Mouse (Mus musculus) hindbrain, postnatal 0 days (tissue): ENCODE results near the gene Grik1. TPM values are rescaled to one million over a fixed set of nuclear protein-coding genes. Genes with fewer than 3 reads are reported as not detected.

Source experiments
- ATAC-seq: fragments of 200-750 bp; cut with Nextera tagmentation; 2 replicates; pipeline ENCODE4 v1.8.0; 2017; ENCODE audit warnings: mild to moderate bottlenecking, moderate TSS enrichment, moderate library complexity
- DNase-seq: peaks from one replicate; pipeline ENCODE4 v3.0.0-alpha.2; 2015; ENCODE audit warnings: low spot score
- H3K27ac ChIP-seq: fragments of 300-500 bp; sonication (generic); 2 replicates; pipeline ENCODE4 v1.5.1; 2014; ENCODE audit warnings: mild to moderate bottlenecking
- H3K27me3 ChIP-seq: fragments of 300-500 bp; sonication (generic); 2 replicates; pipeline ENCODE4 v1.6.1; 2014; ENCODE audit warnings: low read length, mixed read lengths; ENCODE audit not compliant: insufficient read depth
- H3K36me3 ChIP-seq: fragments of 300-500 bp; sonication (generic); 2 replicates; pipeline ENCODE4 v1.6.1; 2014; ENCODE audit warnings: low read length, mixed read lengths; ENCODE audit not compliant: insufficient read depth
- H3K4me1 ChIP-seq: fragments of 300-500 bp; sonication (generic); 2 replicates; pipeline ENCODE4 v1.6.1; 2014; ENCODE audit warnings: antibody characterized with exemption, low read length, mixed read lengths; ENCODE audit not compliant: insufficient read depth
- H3K4me2 ChIP-seq: fragments of 300-500 bp; sonication (generic); 2 replicates; pipeline ENCODE4 v1.6.1; 2014; ENCODE audit warnings: low read depth, mild to moderate bottlenecking, low read length, moderate library complexity, mixed read lengths
- H3K4me3 ChIP-seq: fragments of 300-500 bp; sonication (generic); 2 replicates; pipeline ENCODE4 v1.5.1; 2014; ENCODE audit warnings: low read length
- H3K9ac ChIP-seq: fragments of 300-500 bp; sonication (generic); replicated peaks from 2 replicates; pipeline ENCODE4 v1.6.1; 2014; ENCODE audit warnings: mild to moderate bottlenecking, low read length, moderate library complexity, mixed read lengths
- H3K9me3 ChIP-seq: fragments of 300-500 bp; sonication (generic); 2 replicates; pipeline ENCODE4 v1.6.1; 2016; ENCODE audit warnings: low read length, mixed read lengths
- CTCF ChIP-seq: IDR thresholded peaks from 2 replicates; pipeline ENCODE4 v1.5.1; 2016; ENCODE audit warnings: antibody characterized with exemption, control low read depth, low read depth
- WGBS: fragments of 180-500 bp; shearing (Covaris S2); extraction: QIAGEN DNeasy Blood & Tissue Kit; methylation state at CpG from one replicate; pipeline ENCODE4 v1.1.7; 2014; 5-methylcytosine and 5-hydroxymethylcytosine counted together
- polyA plus RNA-seq: library from polyadenylated mRNA; unstranded; fragments of >200 nt; fragmentation: Nextera tagmentation; extraction: Ambion mirVana; gene quantifications from 2 replicates; pipeline ENCODE4 v1.2.1, GENCODE M21; 2015
- total RNA-seq: library from RNA; depleted of rRNA; stranded (reverse); fragments of >200 nt; gene quantifications from 2 replicates; pipeline ENCODE4 v1.2.3, GENCODE M21; 2014

Gene Grik1
- total and polyA plus RNA-seq, 2 experiments from 2014 or later, result 34.5 to 34.6 TPM

- H3K4me1 ChIP-seq, result no peaks in the 10 kb centered on the region; the same call in 1 of the 2 replicates
- 0 out of 2 replicates have a peak overlapping the region, but pooled peaks have one; percentile 7 for H3K4me2 ChIP-seq
- H3K27me3 ChIP-seq, result no peaks in the 10 kb centered on the region
- no peak overlapping the region for H3K4me3 ChIP-seq
- no peak for TF ChIP-seq CTCF
- no peak overlapping the region for H3K9ac ChIP-seq
- ATAC-seq (peak; percentile 75), DNase-seq (peak; percentile 56)
- peak overlapping the region; percentile 36; the same call in 1 of the 2 replicates for H3K27ac ChIP-seq
- WGBS, result 43% methylated on average over 8 of the region's 8 CpGs
- no peaks in the 10 kb centered on the region for H3K36me3 ChIP-seq
- no peaks in the 10 kb centered on the region for H3K9me3 ChIP-seq
Measured at GRCm38 (mm10) chr16:88112551-88113138, 177.4 kb downstream of the Grik1 start.

GRCm38 (mm10) chr16:88111459-88111858 is 178.6 kb downstream of the Grik1 start:
- no peaks in the 10 kb centered on the region; the same call in 1 of the 2 replicates for H3K4me1 ChIP-seq
- H3K4me3 ChIP-seq, result no peak overlapping the region
- H3K27ac ChIP-seq, result no peak overlapping the region
- no peaks in the 10 kb centered on the region for H3K27me3 ChIP-seq
- H3K36me3 ChIP-seq, result no peaks in the 10 kb centered on the region
- no peak overlapping the region for H3K4me2 ChIP-seq
- ATAC-seq (no peak), DNase-seq (no peak)
- TF ChIP-seq CTCF, result no peak
- H3K9ac ChIP-seq, result no peak overlapping the region
- no peaks in the 10 kb centered on the region for H3K9me3 ChIP-seq
- WGBS, result 39% methylated on average over 3 of the region's 3 CpGs

- no peak for DNase-seq
- TF ChIP-seq CTCF, result no peak
- H3K9ac ChIP-seq, result no peak overlapping the region
- H3K4me1 ChIP-seq, result no peaks in the 10 kb centered on the region
- no peaks in the 10 kb centered on the region for H3K36me3 ChIP-seq
- H3K4me2 ChIP-seq, result no peak overlapping the region
- no peak for ATAC-seq
- H3K27ac ChIP-seq, result no peak overlapping the region
- no peaks in the 10 kb centered on the region for H3K9me3 ChIP-seq
- H3K27me3 ChIP-seq, result no peaks in the 10 kb centered on the region
- WGBS, result 70% methylated on average over 5 of the region's 5 CpGs
- H3K4me3 ChIP-seq, result no peak overlapping the region
Measured at GRCm38 (mm10) chr16:88094206-88094789, 195.8 kb downstream of the Grik1 start.

- H3K27me3 ChIP-seq, result no peaks in the 10 kb centered on the region
- H3K27ac ChIP-seq, result no peak overlapping the region
- no peak overlapping the region for H3K4me3 ChIP-seq
- H3K36me3 ChIP-seq, result no peaks in the 10 kb centered on the region
- no peak overlapping the region for H3K9ac ChIP-seq
- no peaks in the 10 kb centered on the region for H3K9me3 ChIP-seq
- no peak overlapping the region for H3K4me2 ChIP-seq
- TF ChIP-seq CTCF, result no peak
- ATAC-seq (0 out of 2 replicates have a peak, but pooled peaks have one; percentile 47), DNase-seq (peak; percentile 63)
- no peaks in the 10 kb centered on the region for H3K4me1 ChIP-seq
- WGBS, result 29% methylated on average over 7 of the region's 7 CpGs
Measured at GRCm38 (mm10) chr16:88087280-88087679, 202.8 kb downstream of the Grik1 start.

GRCm38 (mm10) chr16:88074716-88075115 is 215.3 kb downstream of the Grik1 start:
- H3K27ac ChIP-seq, result no peak overlapping the region
- WGBS, result 50% methylated on average over 5 of the region's 5 CpGs
- TF ChIP-seq CTCF, result no peak
- H3K4me2 ChIP-seq, result no peak overlapping the region
- H3K4me3 ChIP-seq, result no peak overlapping the region
- H3K9ac ChIP-seq, result no peak overlapping the region
- no peaks in the 10 kb centered on the region for H3K4me1 ChIP-seq
- no peaks in the 10 kb centered on the region for H3K27me3 ChIP-seq
- no peaks in the 10 kb centered on the region for H3K9me3 ChIP-seq
- peak; percentile 45 for DNase-seq
- no peak for ATAC-seq
- no peaks in the 10 kb centered on the region for H3K36me3 ChIP-seq

- Histone ChIP-seq H3K9me3 (no peaks in the 10 kb centered on the region), H3K36me3 (no peaks in the 10 kb centered on the region), H3K27me3 (no peaks in the 10 kb centered on the region), H3K27ac (no peak overlapping the region), H3K4me2 (no peak overlapping the region), H3K9ac (no peak overlapping the region), H3K4me3 (no peak overlapping the region), H3K4me1 (no peaks in the 10 kb centered on the region)
- DNase-seq, result no peak
- 86% methylated on average over 3 of the region's 3 CpGs for WGBS
- no peak for TF ChIP-seq CTCF
- ATAC-seq, result no peak
Measured at GRCm38 (mm10) chr16:88060936-88061335, 229.1 kb downstream of the Grik1 start.

GRCm38 (mm10) chr16:88048121-88048520 is 241.9 kb downstream of the Grik1 start:
- ATAC-seq, result no peak
- H3K27ac ChIP-seq, result no peak overlapping the region
- no peak overlapping the region for H3K9ac ChIP-seq
- no peak for DNase-seq
- H3K27me3 ChIP-seq, result no peaks in the 10 kb centered on the region
- no peak overlapping the region for H3K4me3 ChIP-seq
- H3K36me3 ChIP-seq, result no peaks in the 10 kb centered on the region
- 85% methylated on average over 10 of the region's 10 CpGs for WGBS
- TF ChIP-seq CTCF, result no peak
- no peak overlapping the region for H3K4me2 ChIP-seq
- H3K9me3 ChIP-seq, result no peaks in the 10 kb centered on the region
- H3K4me1 ChIP-seq, result no peaks in the 10 kb centered on the region
